Mouse (Mus musculus): ENCODE measurements around the gene Eogt. TPM values are rescaled to one million over a fixed set of nuclear protein-coding genes. Genes with fewer than 3 reads are reported as not detected.

The Eogt gene
- polyA plus RNA-seq, 1 experiment from 2014 or later = 9.3 TPM

DNA sequence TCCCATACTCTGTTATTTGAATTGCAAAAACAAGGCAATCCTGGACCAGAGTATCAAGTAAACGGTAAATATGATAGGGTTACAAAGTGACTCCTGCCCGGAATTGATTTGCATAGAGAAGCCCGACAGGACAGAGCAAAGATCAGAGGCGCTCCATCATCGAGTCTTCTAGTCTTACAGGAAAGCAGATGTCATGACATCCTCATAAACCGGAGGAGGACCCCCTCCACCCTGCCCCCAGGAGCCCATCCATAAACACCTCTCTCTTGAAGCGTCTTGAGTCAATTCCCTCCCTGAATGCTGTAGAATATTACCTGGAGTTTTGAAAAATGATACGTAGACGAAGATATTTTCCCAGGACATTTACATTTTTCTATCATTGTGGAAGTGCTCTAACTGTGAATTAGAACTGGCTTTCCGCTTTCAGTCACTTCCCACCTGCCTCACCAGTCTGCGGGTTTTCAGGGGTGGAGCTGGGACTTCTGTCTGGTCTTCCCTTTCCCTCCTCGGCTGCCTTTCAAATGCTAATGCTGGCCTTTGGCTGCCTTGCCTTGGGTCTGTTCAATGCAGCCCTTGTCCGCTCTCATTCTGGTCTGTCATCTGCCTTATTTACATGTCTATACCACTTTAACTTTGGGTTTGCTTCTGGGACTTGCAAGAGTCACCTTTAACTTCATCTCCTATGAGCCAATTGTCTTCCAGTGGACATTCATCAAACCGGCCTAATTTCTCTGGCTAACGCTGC, 46.9 kb downstream of the Eogt start:
- H3K4me3 ChIP-seq = peak overlapping the region; percentile 33
- H3K9me3 ChIP-seq = no peaks in the 10 kb centered on the region
- no peaks in the 10 kb centered on the region for H3K36me3 ChIP-seq (replicated peaks)
- WGBS = 6% methylated on average over 15 of the region's 15 CpGs
- no peak overlapping the region for H3K27ac ChIP-seq (replicated peaks)
- peaks cover 31% of the 10 kb centered on the region for H3K27me3 ChIP-seq (replicated peaks; ENCODE audit: low read depth, poor library complexity, severe bottlenecking)
- H3K4me1 ChIP-seq = peaks cover 35% of the 10 kb centered on the region
- no peak for DNase-seq (ENCODE audit: low spot score)

DNA sequence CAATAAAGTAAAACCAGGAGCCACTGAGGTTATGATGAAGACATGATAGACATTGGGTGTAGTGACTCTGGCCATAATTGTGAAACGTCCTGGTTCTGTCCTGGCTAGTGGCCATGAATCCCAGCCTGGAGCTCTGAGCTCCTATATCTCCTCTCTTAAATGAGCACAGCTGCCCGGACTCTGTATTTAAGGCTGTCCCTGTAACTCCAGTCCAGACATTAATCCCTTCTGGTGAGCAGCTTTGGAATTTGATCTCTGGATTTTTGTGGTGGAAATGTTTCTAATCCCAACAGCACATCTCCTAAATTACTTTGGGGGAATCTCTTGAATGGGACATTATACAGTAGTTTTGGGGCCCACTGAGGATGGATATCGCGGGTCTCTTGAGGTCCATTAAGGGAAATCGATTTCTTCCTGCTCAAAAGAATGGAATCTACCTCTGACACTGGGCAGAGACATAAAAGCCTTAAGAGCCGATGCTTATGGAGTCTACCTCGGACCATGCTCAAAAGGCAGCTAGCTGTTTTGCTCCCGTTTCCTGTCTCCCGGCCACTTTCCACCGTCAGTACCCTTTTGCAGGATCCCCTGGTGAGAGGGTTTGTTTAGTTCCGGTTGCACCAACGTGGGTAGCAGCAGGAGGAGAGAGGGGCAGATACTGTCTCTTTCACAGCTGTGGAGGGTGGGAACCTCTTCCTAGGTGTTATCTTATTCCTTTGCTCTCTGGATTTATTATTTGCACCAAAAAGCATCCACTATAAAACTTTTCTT, 47.6 kb downstream of the Eogt start:
- no peaks in the 10 kb centered on the region for H3K36me3 ChIP-seq (replicated peaks)
- peaks cover 31% of the 10 kb centered on the region for H3K27me3 ChIP-seq (replicated peaks; ENCODE audit: low read depth, poor library complexity, severe bottlenecking)
- DNase-seq (ENCODE audit: low spot score) = no peak
- H3K27ac ChIP-seq (replicated peaks) = no peak overlapping the region
- WGBS = 15% methylated on average over 12 of the region's 12 CpGs
- peaks cover 32% of the 10 kb centered on the region for H3K4me1 ChIP-seq
- H3K9me3 ChIP-seq = no peaks in the 10 kb centered on the region
- H3K4me3 ChIP-seq = peak overlapping the region; percentile 33

- no peaks in the 10 kb centered on the region for H3K36me3 ChIP-seq (replicated peaks)
- no peak overlapping the region for H3K4me3 ChIP-seq
- no peak overlapping the region for H3K27ac ChIP-seq (replicated peaks)
- no peak for DNase-seq (ENCODE audit: low spot score)
- H3K9me3 ChIP-seq = no peaks in the 10 kb centered on the region
- H3K27me3 ChIP-seq (replicated peaks; ENCODE audit: low read depth, poor library complexity, severe bottlenecking) = no peaks in the 10 kb centered on the region
- 92% methylated on average over 2 of the region's 2 CpGs for WGBS
- peaks cover 14% of the 10 kb centered on the region for H3K4me1 ChIP-seq
Observed at GRCm38 (mm10) chr6:97082336-97082735, 66.6 kb downstream of the Eogt start.

DNA sequence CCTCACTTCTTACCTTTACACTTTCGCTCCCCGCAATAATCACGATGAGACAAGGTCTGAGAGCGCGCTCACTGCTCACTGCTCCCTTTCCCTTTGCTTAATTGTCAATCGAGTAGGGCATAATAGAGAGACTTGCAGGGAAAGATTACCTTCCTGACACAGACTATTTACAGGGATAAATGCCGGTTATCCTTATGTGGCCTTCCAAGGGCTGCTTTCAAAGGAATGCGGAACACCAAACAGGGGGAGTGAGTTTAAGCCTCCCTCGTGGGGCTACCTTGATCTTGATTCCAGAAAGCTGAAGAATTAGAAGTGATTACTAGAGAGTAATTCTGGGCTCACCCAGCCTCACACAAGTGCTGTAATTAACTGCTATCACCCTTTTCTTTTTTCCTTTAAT, 69.0 kb downstream of the Eogt start:
- Histone ChIP-seq H3K27me3 (replicated peaks; ENCODE audit: low read depth, poor library complexity, severe bottlenecking) (no peaks in the 10 kb centered on the region), H3K4me3 (no peak overlapping the region), H3K4me1 (peaks cover 14% of the 10 kb centered on the region), H3K36me3 (replicated peaks) (no peaks in the 10 kb centered on the region), H3K9me3 (no peaks in the 10 kb centered on the region), H3K27ac (replicated peaks) (no peak overlapping the region)
- WGBS = 41% methylated on average over 9 of the region's 9 CpGs
- DNase-seq (ENCODE audit: low spot score) = no peak

DNA sequence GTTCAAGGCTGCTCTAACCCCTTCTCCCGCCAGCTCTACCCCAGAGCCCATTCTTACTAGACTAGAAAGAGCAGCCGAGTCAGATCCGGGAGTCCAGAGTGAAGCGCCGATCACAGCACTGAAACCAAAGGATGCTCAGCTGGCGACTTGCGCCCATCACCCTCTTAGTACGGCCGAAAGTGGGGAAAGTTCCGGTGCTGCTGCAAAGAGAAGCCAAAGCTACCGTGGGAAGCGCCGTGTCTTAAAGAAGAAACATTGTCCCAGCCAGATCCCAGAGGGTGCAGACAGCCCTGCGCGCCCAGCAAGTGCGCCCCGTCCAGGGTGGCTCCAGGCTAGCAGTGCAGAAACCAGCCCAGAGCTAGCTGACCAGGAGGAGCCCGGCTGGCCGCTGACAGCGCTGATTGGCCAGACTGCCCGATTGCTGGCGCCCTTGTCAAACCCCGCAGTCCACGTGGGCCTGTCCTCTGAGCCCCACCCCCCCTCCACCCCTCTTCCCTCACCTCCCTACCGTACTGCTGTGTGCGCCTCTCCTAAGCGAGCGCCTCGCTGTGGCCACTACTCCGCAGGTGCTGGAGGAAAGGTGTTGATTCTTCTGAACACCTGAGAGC, 88.8 kb downstream of the Eogt start, which contains the start of gene Fam19a4:
Fam19a4 (minus strand) TSS at position 340 of the 608 bp plus-strand sequence.
- Histone ChIP-seq H3K36me3 (replicated peaks) (no peaks in the 10 kb centered on the region), H3K4me3 (peak within 1 kb of the TSS; percentile 60), H3K9me3 (no peaks in the 10 kb centered on the region), H3K27ac (replicated peaks) (no peak within 1 kb of the TSS), H3K27me3 (replicated peaks; ENCODE audit: low read depth, poor library complexity, severe bottlenecking) (peaks cover 56% of the 10 kb centered on the region), H3K4me1 (peaks cover 20% of the 10 kb centered on the region)
- under 1% methylated on average over 30 of the region's 30 CpGs for WGBS
- peak; percentile 84 for DNase-seq (ENCODE audit: low spot score)

Other genes starting within 250 kb of the Eogt start
- 1.2 and 1.5 TPM in 2 replicates for gene Fam19a4, start 88.8 kb downstream of the Eogt start, polyA plus RNA-seq (2016; fragmentation: Nextera tagmentation; extraction: Ambion mirVana)
- gene Tmf1, start 29.9 kb upstream of the Eogt start, polyA plus RNA-seq (2016; fragmentation: Nextera tagmentation; extraction: Ambion mirVana) = 26.6 and 30.1 TPM in 2 replicates
- gene Uba3, start 56.5 kb upstream of the Eogt start, polyA plus RNA-seq (2016; fragmentation: Nextera tagmentation; extraction: Ambion mirVana) = 83.7 and 88.7 TPM in 2 replicates
- 30.0 and 34.7 TPM in 2 replicates for gene Arl6ip5, start 61.5 kb upstream of the Eogt start, polyA plus RNA-seq (2016; fragmentation: Nextera tagmentation; extraction: Ambion mirVana)
- gene Lmod3, start 103.6 kb upstream of the Eogt start, polyA plus RNA-seq (2016; fragmentation: Nextera tagmentation; extraction: Ambion mirVana) = not detected in 2 replicates